Mouse (Mus musculus) lung, adult 2 months (tissue): ENCODE measurements at regions not wholly inside any gene's neighbourhood (a gene's known extent, or its start where the extent isn't known, plus 50 kb on each side); places are given as distances from the start of the nearest gene placed in this dataset.

Experiments used
- CTCF ChIP-seq: fragments of 200-500 bp; IDR thresholded peaks from 2 replicates; pipeline ENCODE4 v1.5.1; 2011; ENCODE audit warnings: mild to moderate bottlenecking, low read length, control low read depth; ENCODE audit not compliant: insufficient read depth
- POLR2A ChIP-seq: fragments of 200-500 bp; IDR thresholded peaks from 2 replicates; pipeline ENCODE4 v1.6.1; 2011; ENCODE audit warnings: low read depth, mild to moderate bottlenecking, control low read depth, low read length, borderline replicate concordance; ENCODE audit errors: extremely low read depth

GRCm38 (mm10) chr16:71208806-71209205 lies 895.1 kb downstream of the Gbe1 start:
- TF ChIP-seq CTCF (no peak), POLR2A (no peak)
